Mouse (Mus musculus) adrenal gland, adult 2 months (tissue): ENCODE results near the gene Vwa1. TPM values are rescaled to one million over a fixed set of nuclear protein-coding genes. Genes with fewer than 3 reads are reported as not detected.
"Not testable (repeated sequence)": the region's sequence is repeated elsewhere in the genome, so short reads cannot be mapped to it uniquely, and the experiment has no call there.

ENCODE experiments used
- DNase-seq: peaks from one replicate; pipeline ENCODE4 v3.0.0; 2021
- microRNA-seq, 2 experiments: library from miRNA; unstranded; fragments of <30 nt; microRNA quantifications; one replicate each; pipeline ENCODE4 v1.2.0; 2021
- polyA plus RNA-seq: library from polyadenylated mRNA; depleted of rRNA; stranded (reverse); fragments of >200 nt; gene quantifications from 2 replicates; pipeline ENCODE4 v1.2.3, GENCODE M21; 2012; rRNA removed
- total RNA-seq, 2 experiments: library from RNA; stranded (reverse); gene quantifications; 2 replicates each; pipeline ENCODE4 v1.2.3; 2021

Vwa1 gene
- total and polyA plus RNA-seq, 3 experiments, result 2.5 to 9.4 (median 4.8) TPM

DNA sequence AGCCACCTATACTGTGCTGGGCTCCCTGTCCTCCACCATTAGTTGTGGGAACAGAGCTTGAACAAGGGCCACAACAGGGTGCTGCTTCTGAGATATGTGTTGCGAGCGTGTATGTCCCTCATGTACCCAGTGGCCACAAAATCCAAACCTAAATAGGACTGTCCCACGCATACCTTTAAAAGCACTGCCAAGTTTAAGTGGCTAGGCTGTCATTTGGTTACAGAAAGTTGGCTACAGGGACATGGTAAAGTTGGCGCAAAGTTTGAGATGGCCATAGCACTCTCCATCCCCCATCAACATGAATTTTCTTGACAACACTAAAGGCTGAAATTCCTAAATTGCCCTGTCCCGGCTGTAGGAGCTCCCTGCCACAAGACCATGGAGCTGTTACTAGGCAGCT lies 29.4 kb downstream of the Vwa1 start:
- DNase-seq, result no peak

DNA sequence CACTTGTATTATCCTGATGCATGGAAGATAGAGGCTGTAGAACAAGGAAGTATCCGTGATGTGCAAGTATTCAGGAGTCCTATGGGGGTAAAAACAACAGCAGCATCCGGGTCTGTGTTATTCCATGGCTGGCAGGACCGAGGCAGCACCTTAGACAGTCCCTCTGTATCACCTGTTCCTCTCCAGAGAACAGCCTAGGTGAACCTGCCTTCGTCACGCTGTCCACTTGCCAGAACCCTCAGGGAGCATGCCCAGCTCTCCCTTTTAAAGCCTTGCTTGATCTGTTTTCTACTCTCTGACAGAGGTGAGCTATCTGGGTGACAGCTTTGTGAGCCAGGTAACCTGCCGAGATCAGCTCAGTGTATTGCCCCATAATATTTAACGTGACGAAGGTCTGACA lies 30.0 kb downstream of the Vwa1 start:
- no peak for DNase-seq

DNA sequence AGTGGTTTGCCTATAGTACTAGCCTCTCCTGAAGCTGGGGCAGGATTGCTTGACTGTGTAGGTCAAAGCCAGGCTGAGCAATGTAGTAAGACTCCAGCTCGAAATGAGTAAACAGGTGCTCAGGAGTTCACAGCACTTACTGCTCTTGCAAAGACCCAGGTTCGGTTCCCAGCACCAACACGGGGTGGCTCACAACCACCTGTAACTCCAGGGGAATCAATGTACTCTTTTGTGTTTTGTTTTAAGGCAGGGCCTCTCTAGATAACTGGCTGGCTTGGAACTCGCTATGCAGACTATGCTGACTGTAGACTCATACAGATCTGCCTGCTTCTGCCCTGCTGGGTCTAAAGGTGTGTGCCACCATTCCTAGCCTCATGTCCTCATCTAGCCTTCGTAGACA lies 31.8 kb downstream of the Vwa1 start:
- DNase-seq, result no peak

DNA sequence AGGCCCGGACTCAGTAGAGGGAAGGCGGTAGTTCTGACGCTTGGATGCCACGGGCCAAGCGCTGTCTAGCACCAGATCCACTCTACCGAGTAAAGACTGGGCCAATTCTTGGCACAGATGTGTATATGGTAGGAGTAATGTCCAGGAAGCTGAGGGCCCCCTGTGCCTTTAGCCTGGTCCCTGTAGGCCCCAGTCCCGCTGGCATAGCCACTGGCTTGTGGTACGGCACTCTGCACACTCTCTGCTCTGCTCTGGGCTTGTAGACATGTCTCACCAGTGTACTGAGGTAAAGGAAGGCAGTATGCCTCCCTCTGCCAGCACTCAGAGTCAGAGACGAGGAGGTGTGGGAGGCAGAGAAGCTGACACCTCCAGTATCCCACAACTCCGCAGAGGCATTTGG lies 33.8 kb downstream of the Vwa1 start:
- not testable (repeated sequence) for DNase-seq

DNA sequence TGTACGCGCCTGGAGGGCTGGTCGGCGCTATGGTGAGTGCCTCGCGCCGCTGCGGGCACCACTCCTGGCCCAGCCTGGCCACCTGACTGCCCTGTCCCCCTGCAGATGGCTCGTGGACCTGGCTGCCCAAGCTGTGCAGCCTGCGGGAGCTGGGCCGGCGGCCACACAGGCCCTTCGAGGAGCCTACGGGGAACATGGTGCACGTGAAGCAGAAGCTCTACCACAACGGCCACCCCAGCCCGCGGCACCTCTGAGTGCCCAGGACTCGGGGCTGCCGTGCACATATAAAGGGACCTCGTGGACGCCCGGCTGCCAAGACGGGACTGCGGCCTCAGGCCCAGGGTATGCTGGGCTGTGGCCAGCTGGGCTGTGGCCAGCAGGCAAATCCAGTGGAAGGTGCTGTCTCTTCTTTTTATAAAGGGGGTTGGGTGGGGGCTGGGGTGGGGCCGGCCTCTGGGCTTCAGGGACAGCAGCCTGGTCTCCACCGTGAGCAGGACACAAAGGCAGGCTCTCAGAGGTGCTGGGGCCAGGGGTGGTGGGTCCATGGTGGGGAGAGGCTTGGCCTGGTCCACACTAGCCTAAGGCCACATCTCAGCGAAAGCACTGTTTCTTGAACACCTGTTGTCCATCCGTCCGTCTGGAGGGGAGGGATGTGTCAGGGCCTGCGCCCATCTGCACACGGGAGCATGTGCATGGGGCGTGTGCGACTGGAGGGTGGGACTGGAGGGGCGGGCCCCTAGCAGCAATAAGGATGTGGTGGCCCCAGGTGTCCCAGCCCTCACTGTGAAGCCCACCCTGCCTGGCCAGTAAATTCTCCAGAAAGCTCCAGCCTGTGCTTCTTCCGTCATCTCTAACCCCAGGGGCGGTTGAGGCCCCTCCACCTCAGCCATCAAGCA lies 34.5 kb downstream of the Vwa1 start:
- peak; percentile 27 for DNase-seq

DNA sequence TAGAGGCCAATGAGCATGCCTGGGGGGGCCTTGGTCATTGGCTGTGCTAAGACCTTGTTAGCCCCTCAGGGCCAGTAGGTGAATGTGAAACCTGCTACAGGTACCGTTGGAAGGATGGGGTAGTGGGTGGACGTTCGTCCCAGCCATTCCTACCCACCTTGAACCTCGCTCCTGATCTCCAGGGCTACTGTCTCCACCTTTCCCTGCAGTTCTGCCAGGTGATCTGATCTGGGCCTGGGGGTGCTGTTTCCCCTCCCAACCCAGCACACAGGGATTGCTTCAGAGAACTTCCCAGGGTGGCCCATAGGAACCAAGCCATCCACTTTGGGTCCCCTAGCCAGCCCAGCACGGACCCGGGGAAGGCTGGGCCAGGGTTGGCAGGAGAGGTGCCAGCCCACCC lies 35.3 kb downstream of the Vwa1 start:
- DNase-seq, result no peak

DNA sequence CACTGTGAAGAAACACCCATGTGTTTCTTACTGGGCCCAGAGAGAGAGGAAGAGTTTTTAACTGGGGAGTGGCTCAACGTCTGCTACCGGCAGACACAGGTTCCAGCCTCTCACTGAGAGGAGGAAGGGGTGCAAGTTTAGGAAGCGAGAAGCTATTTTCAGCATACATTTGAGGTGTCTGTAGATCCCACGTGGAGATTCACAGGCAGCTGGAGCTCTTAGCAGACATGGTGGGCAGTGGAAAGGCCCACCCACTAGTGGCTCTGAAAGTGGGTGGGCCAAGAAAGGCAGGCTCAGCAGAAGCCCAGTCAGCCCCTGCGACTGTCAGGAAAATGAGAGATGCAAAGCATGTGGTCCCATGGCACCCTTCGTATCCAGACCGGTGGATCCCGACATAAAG lies 36.2 kb downstream of the Vwa1 start:
- no peak for DNase-seq

DNA sequence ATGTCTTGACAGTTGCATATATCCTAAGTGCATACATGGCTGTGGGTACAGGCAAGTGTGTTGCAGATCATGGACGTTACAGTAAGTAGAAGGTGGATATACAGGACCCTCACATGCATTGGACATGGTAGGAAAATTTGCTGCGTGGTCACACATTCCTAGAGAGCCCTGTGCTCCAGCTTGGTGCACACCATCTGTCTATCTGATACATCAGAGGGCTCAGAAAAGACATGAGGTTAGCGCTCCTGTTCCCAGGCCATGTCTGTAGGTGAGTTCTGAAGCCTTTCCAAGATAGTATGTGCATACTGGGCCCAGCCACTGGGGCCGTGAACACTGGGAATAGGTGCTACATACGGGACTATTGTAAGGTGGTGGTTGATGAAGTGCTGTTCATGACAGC lies 38.1 kb downstream of the Vwa1 start:
- DNase-seq, result no peak

DNA sequence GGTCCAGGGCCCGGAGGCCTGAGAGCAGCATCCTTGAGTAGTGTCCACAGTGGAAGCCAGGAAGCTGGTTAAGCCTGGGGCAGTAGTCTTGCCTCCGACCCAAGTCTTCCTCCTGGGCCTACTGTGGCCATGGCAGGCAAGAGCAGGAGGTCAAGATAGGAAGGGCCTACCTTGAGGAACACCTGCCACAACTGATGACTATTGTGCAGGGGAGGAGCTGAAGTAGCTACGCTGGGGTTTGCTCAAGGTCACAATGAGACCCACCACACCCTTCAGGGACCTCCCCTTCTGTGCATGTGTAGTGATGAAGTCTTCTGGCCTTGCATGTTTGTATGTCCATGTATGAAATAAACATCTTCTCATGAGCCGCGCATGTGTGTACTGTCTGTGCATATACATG lies 38.7 kb downstream of the Vwa1 start:
- DNase-seq, result no peak

DNA sequence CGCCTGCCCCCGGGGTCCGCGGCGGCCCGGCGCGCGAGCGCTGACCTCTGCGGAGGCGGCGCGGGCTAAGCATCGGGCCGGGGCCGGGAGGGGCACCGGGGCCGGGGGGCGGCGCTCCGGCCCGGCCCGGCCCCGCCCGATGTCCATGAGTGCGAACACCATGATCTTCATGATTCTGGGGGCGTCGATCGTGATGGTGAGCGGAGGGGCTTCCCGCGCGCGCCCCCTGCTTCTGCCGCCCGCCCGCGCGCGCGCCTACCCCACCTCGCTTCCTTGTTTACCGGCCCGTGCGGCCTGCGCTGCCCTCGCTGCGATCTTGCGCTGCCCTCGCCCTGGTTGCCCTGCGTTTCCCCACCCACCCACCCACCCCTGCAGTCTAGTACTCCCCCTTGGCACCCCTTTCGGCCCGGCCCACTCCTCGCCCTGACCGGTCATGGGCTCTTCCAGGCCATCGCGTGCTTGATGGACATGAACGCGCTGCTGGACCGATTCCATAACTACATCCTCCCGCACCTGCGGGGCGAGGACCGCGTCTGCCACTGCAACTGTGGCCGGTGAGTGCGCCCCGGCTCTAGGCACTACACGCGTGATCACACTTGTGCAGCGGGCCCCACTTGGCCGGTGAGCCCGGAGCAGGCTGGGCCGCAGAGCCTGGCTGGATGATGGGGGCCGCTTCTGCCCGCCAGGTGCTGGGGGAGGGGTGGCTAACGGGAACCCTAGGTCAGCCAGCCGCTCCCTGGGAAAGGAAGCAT lies 39.4 kb downstream of the Vwa1 start:
- DNase-seq, result peak; percentile 55

DNA sequence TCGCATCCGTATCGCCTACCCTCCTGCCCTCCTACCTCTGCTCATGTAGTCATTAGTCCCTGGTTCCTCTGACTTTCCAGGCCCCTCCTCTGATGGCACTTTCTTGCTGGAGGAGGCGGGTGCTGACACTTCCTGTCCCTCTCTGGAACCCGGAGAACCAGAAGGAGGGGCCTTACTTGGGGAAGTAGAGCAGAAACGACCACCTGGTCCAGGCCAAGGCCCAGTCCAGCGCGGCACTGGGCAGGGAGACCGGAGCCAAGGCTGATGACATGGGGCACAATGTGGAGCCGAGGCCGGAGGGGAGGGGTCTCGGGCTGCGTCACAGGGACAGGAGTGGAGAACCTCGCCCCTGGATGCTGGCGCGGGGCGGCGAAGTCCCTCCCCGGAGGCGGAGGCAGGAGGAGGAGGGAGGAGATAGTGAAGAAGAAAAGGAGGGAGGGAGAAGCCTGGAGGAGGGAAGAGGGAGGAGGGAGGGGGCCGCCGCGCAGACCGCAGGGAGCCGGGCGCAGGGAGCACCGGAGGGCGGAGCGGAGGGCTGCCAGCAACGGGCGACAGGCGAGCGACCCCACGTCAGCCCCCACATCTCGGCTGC lies 40.1 kb downstream of the Vwa1 start, which contains the start of gene Tmem240:
Gene Tmem240 (plus strand): TSS at position 451 of the 592 bp plus-strand sequence.
- peak; percentile 96 for DNase-seq

DNA sequence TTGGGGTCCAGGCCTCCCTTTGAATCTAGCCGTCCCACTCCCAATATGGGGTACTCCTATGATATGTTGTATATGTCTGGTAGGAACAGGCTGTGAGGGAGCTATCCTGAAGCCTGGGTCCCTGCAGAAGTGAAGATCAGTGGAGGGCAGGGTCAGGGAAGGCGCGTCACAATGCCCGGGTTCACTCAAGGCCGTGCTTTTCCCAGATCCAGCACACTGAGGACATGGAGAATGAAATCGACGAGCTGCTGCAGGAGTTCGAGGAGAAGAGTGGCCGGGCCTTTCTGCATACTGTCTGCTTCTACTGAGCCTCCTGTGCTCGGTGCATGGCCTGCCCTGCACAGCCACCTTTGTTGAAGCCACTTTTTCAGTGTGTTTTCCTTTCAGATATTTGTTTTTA lies 41.2 kb downstream of the Vwa1 start:
- DNase-seq, result peak; percentile 47

DNA sequence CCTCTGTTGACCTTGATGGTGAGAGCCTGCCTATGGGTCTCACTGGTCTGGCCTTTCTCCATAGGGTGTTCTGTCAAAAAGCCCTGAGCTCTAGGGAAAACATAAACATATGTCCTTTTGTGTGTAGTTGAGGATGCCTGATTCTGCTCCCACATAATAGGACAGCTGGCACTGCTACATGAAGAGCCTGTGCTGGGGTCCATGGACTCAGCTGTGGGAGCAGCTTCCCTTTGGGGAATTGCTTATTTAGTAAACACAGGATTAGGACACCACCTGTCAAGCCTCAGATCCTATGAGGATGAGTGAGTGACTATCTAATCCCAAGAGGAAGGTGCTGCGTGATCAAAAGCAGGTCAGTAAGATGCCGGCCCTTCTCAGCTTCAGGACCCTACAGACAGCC lies 46.5 kb downstream of the Vwa1 start:
- DNase-seq, result no peak

DNA sequence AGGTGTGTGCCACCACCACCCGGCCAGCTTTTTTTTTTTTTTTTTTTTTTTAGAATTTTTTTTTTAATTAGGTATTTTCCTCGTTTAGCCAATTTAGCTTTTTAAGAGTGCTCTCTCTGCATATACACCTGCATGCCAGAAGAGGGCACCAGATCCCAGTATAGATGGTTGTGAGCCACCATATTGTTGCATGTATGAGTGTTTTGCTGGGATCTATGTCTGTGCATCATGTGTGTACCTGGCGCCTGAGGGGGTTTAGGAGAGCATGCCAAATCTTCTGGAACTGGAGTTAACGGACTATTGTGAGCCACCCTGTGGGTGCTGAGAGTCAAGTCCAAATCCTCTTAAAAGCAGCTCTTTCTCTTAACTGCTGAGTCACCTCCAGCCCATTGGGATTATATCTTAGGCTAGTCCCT lies 52.8 kb downstream of the Vwa1 start:
- peak; percentile 37 for DNase-seq

Small RNAs within 50 kb of the gene (microRNA-seq; reads per million reads assigned to microRNA genes)
- gene Gm27743, result 0 reads per million in 2 experiments

Other genes starting within 250 kb of the Vwa1 start
- gene Nadk, start 212.3 kb downstream of the Vwa1 start, total RNA-seq, result 100 to 1,000 TPM; 184 to 322 TPM
- gene Nadk, start 212.3 kb downstream of the Vwa1 start, polyA plus RNA-seq, result 297 and 390 TPM in 2 replicates
- 10 to 100 TPM; 33.6 to 35.9 TPM for gene Slc35e2, start 173.3 kb downstream of the Vwa1 start, total RNA-seq
- gene Slc35e2, start 173.3 kb downstream of the Vwa1 start, polyA plus RNA-seq, result 17.5 and 29.6 TPM in 2 replicates
- 10 to 100 TPM; 41.6 to 46.7 TPM for gene Cdk11b, start 149.8 kb downstream of the Vwa1 start, total RNA-seq
- 11.9 and 18.9 TPM in 2 replicates for gene Cdk11b, start 149.8 kb downstream of the Vwa1 start, polyA plus RNA-seq
- not detected for gene Gm10563, start 129.3 kb downstream of the Vwa1 start, total RNA-seq
- not detected in 2 replicates for gene Gm10563, start 129.3 kb downstream of the Vwa1 start, polyA plus RNA-seq
- 1 to 10 TPM; 5.2 to 7.6 TPM for gene Mmp23, start 121.3 kb downstream of the Vwa1 start, total RNA-seq
- 23.2 and 23.9 TPM in 2 replicates for gene Mmp23, start 121.3 kb downstream of the Vwa1 start, polyA plus RNA-seq
- gene Mib2, start 105.5 kb downstream of the Vwa1 start, total RNA-seq, result 10 to 100 TPM; 40.8 to 50.9 TPM
- 110 and 117 TPM in 2 replicates for gene Mib2, start 105.5 kb downstream of the Vwa1 start, polyA plus RNA-seq
- 10 to 100 TPM; 42.6 to 65.1 TPM for gene Fndc10, start 80.4 kb downstream of the Vwa1 start, total RNA-seq
- gene Fndc10, start 80.4 kb downstream of the Vwa1 start, polyA plus RNA-seq, result 247 and 266 TPM in 2 replicates
- 100 to 1,000 TPM; 104 to 143 TPM for gene Ssu72, start 69.9 kb downstream of the Vwa1 start, total RNA-seq
- gene Ssu72, start 69.9 kb downstream of the Vwa1 start, polyA plus RNA-seq, result 178 and 190 TPM in 2 replicates
- gene Tmem240, start 39.9 kb downstream of the Vwa1 start, total RNA-seq, result under 1 TPM; 0.55 to 0.73 TPM
- 2.0 and 3.1 TPM in 2 replicates for gene Tmem240, start 39.9 kb downstream of the Vwa1 start, polyA plus RNA-seq
- 10 to 100 TPM; 71.4 to 90.7 TPM for gene Atad3a, start 13.6 kb downstream of the Vwa1 start, total RNA-seq
- gene Atad3a, start 13.6 kb downstream of the Vwa1 start, polyA plus RNA-seq, result 226 and 242 TPM in 2 replicates
- under 1 TPM; 0.52 to 0.62 TPM for gene Tmem88b, start 11.2 kb upstream of the Vwa1 start, total RNA-seq
- gene Tmem88b, start 11.2 kb upstream of the Vwa1 start, polyA plus RNA-seq, result 0.81 and 0.97 TPM in 2 replicates
- gene Ankrd65, start 15.7 kb upstream of the Vwa1 start, total RNA-seq, result not detected
- gene Ankrd65, start 15.7 kb upstream of the Vwa1 start, polyA plus RNA-seq, result 0.11 and 0.16 TPM in 2 replicates
- gene Mrpl20, start 28.2 kb upstream of the Vwa1 start, total RNA-seq, result 100 to 1,000 TPM; 122 to 141 TPM
- gene Mrpl20, start 28.2 kb upstream of the Vwa1 start, polyA plus RNA-seq, result 42.1 and 65.2 TPM in 2 replicates
- gene Ccnl2, start 37.8 kb upstream of the Vwa1 start, total RNA-seq, result 100 to 1,000 TPM in 1 of 2 experiments, 10 to 100 TPM in 1; 70.2 to 118 TPM
- 56.0 and 58.2 TPM in 2 replicates for gene Ccnl2, start 37.8 kb upstream of the Vwa1 start, polyA plus RNA-seq
- 100 to 1,000 TPM; 155 to 164 TPM for gene Aurkaip1, start 56.6 kb upstream of the Vwa1 start, total RNA-seq
- 276 and 293 TPM in 2 replicates for gene Aurkaip1, start 56.6 kb upstream of the Vwa1 start, polyA plus RNA-seq
- gene Mxra8, start 65.0 kb upstream of the Vwa1 start, total RNA-seq, result 10 to 100 TPM; 36.9 to 55.5 TPM
- 164 and 185 TPM in 2 replicates for gene Mxra8, start 65.0 kb upstream of the Vwa1 start, polyA plus RNA-seq
- 10 to 100 TPM; 58.1 to 66.7 TPM for gene Dvl1, start 72.7 kb upstream of the Vwa1 start, total RNA-seq
- 187 and 202 TPM in 2 replicates for gene Dvl1, start 72.7 kb upstream of the Vwa1 start, polyA plus RNA-seq
- under 1 TPM; 0.32 to 0.35 TPM for gene Tas1r3, start 88.7 kb upstream of the Vwa1 start, total RNA-seq
- gene Tas1r3, start 88.7 kb upstream of the Vwa1 start, polyA plus RNA-seq, result 0.56 and 0.62 TPM in 2 replicates
- gene Cptp, start 94.7 kb upstream of the Vwa1 start, total RNA-seq, result 10 to 100 TPM; 18.7 to 21.1 TPM
- 29.4 and 37.1 TPM in 2 replicates for gene Cptp, start 94.7 kb upstream of the Vwa1 start, polyA plus RNA-seq
- gene Ints11, start 94.8 kb upstream of the Vwa1 start, total RNA-seq, result 10 to 100 TPM; 27.5 to 32.0 TPM
- 24.5 and 30.8 TPM in 2 replicates for gene Ints11, start 94.8 kb upstream of the Vwa1 start, polyA plus RNA-seq
- gene Pusl1, start 117.1 kb upstream of the Vwa1 start, total RNA-seq, result 10 to 100 TPM; 21.8 to 28.4 TPM
- gene Pusl1, start 117.1 kb upstream of the Vwa1 start, polyA plus RNA-seq, result 118 and 119 TPM in 2 replicates
- 10 to 100 TPM; 14.4 to 20.9 TPM for gene Acap3, start 117.1 kb upstream of the Vwa1 start, total RNA-seq
- 29.0 and 29.3 TPM in 2 replicates for gene Acap3, start 117.1 kb upstream of the Vwa1 start, polyA plus RNA-seq
- 10 to 100 TPM; 64.1 to 94.4 TPM for gene Ube2j2, start 169.1 kb upstream of the Vwa1 start, total RNA-seq
- gene Ube2j2, start 169.1 kb upstream of the Vwa1 start, polyA plus RNA-seq, result 93.2 and 95.5 TPM in 2 replicates
- gene C1qtnf12, start 187.6 kb upstream of the Vwa1 start, total RNA-seq, result 10 to 100 TPM; 66.8 to 70.1 TPM
- 100 and 128 TPM in 2 replicates for gene C1qtnf12, start 187.6 kb upstream of the Vwa1 start, polyA plus RNA-seq
- gene B3galt6, start 218.0 kb upstream of the Vwa1 start, total RNA-seq, result 1 to 10 TPM; 5.1 to 8.5 TPM
- gene B3galt6, start 218.0 kb upstream of the Vwa1 start, polyA plus RNA-seq, result 14.7 and 18.3 TPM in 2 replicates
- gene Sdf4, start 218.2 kb upstream of the Vwa1 start, total RNA-seq, result 100 to 1,000 TPM; 260 to 282 TPM
- gene Sdf4, start 218.2 kb upstream of the Vwa1 start, polyA plus RNA-seq, result 47.5 and 50.7 TPM in 2 replicates
- 1 to 10 TPM in 1 of 2 experiments, under 1 TPM in 1; 0.61 to 1.2 TPM for gene Tnfrsf4, start 239.1 kb upstream of the Vwa1 start, total RNA-seq
- gene Tnfrsf4, start 239.1 kb upstream of the Vwa1 start, polyA plus RNA-seq, result 4.4 and 5.0 TPM in 2 replicates